Mouse (Mus musculus): Measurements from ENCODE around the gene Foxr1. TPM values are rescaled to one million over a fixed set of nuclear protein-coding genes. Genes with fewer than 3 reads are reported as not detected.

The Foxr1 gene
- polyA plus RNA-seq, 1 experiment from 2014 or later = not detected

DNA sequence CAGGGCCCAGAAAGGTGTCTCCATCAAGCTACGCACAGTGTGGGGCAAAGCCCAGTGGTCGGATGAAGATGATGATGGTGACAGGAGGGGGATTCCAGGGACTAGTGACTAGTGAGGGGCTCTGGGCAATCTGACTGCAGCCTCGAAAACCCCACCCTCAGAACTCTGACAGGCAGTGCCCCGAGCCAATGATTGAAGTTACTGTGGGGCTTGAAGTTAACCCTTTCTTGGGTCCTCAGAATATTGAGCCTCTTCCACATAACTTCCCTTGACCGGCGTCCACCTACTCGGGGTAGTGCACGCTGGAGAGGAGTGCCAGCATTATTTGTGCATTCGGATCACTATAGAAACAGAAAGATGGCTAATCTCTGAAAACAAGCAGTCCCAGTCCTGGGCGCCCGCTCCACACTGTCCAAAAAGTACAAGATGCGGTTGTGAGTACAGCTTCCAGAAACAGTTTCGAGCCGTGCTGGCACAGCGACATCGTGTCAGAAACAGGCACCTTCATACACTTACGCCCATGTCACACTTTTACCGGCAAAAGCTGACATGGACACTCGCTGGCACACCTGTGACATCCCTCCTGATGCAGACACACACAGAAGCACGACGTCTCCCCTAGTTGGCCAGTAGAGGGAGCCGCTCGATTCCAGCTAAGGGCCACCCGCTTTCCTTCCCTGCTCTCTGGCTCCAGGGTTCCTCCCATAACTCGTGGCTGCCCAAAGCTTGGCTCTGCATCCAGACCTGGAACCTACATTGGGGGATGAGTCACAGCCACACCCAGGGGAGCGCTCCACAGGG lies 38.9 kb upstream of the Foxr1 start:
- Histone ChIP-seq H3K4me2 (peak overlapping the region; percentile 98), H3K9ac (ENCODE audit: low read depth, low read length) (peak overlapping the region; percentile 58; the same call in 1 of the 2 replicates), H3K27ac (ENCODE audit: low read depth, low read length) (peak overlapping the region; percentile 89; the same call in 1 of the 2 replicates), H3K36me3 (ENCODE audit: control insufficient read depth, insufficient read depth, low read length) (no peaks in the 10 kb centered on the region), H3K4me1 (replicated peaks; ENCODE audit: control insufficient read depth, insufficient read depth, low read length) (peaks cover 27% of the 10 kb centered on the region), H3K9me3 (ENCODE audit: control insufficient read depth, low read length) (no peaks in the 10 kb centered on the region), H3K27me3 (replicated peaks; ENCODE audit: control insufficient read depth, insufficient read depth, low read length) (peaks cover 3% of the 10 kb centered on the region; the same call in 1 of the 2 replicates), H3K4me3 (ENCODE audit: low read depth, low read length) (peak overlapping the region; percentile 67)
- WGBS = under 1% methylated on average over 26 of the region's 26 CpGs
- DNase-seq (ENCODE audit: low spot score) (peak; percentile 84), ATAC-seq (replicated peaks; ENCODE audit: low FRiP score) (peak; percentile 60)

DNA sequence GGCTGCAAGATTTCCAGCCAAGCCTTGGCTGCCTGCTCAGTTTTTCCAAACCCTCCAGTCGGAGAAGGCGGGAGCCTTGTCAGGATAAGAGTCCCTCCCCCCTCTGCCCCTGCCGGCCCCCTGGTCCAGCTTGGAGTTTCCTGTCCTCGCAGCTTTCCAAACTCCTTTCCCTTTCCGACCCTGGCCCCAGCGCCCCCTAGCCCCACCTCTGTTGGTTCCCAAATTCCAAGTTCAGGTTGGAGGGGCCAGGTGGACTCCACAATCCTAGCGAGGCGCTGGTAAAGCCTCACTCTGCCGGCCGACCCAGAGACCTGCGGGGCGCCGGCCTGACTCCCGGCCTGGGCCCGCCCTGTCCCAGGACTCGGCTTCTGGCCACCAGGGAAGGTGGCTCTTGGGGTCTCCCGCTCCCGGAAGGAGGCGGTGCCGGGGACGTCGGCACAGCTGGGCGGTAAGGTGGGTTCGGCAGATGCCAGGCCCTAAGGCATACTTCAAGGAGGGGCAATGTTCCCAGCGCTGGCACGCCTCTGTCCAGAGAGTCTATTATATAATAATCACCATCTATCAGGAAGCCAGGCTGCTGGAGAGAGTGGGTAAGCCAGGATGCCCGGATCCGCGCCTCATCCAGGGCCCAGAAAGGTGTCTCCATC lies 38.1 kb upstream of the Foxr1 start:
- Histone ChIP-seq H3K9ac (ENCODE audit: low read depth, low read length) (peak overlapping the region; percentile 58), H3K9me3 (ENCODE audit: control insufficient read depth, low read length) (no peaks in the 10 kb centered on the region), H3K27me3 (replicated peaks; ENCODE audit: control insufficient read depth, insufficient read depth, low read length) (peaks cover 3% of the 10 kb centered on the region; the same call in 1 of the 2 replicates), H3K27ac (ENCODE audit: low read depth, low read length) (peak overlapping the region; percentile 89), H3K4me2 (peak overlapping the region; percentile 98), H3K4me1 (replicated peaks; ENCODE audit: control insufficient read depth, insufficient read depth, low read length) (peaks cover 21% of the 10 kb centered on the region), H3K4me3 (ENCODE audit: low read depth, low read length) (peak overlapping the region; percentile 67), H3K36me3 (ENCODE audit: control insufficient read depth, insufficient read depth, low read length) (no peaks in the 10 kb centered on the region)
- peak; percentile 18; the same call in 1 of the 2 replicates for ATAC-seq (replicated peaks; ENCODE audit: low FRiP score)
- DNase-seq (ENCODE audit: low spot score) = peak; percentile 79
- WGBS = under 1% methylated on average over 29 of the region's 29 CpGs

DNA sequence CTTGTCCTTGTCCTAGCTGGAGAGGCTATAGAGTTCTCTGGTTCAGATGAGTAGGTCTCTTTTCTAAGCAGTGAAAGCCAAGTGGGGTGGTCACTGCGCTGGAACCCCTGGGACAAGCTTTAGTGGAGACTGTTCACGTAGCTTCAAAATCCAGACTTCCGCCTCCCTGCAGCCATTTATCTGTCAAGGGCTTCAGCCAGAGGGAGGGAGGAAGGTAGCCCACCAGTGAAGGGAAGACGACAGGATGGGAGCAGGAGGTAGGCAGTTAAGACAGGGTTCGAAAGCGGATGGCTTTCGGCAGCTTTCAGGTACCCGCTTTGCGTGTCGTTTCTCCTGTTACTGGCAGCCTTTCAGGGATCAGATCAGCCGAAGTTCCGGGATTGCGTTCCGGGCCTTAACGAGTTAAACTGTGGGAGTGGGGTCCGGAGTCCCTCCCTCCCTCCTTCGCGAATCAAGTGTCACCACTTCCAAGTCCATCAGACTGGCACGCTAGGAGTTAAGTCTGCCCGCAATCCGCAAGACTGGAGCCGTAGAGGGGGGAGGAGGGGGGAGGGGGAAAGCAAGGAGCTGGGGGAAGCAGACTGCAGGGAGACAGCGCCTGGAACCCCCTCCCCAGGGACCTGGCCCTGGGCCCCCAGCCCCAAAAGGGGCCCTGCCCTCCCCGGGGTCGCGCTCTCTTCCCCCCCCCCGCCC lies 37.4 kb upstream of the Foxr1 start:
- H3K27me3 ChIP-seq (replicated peaks; ENCODE audit: control insufficient read depth, insufficient read depth, low read length) = peaks cover 3% of the 10 kb centered on the region; the same call in 1 of the 2 replicates
- peak overlapping the region; percentile 58 for H3K9ac ChIP-seq (ENCODE audit: low read depth, low read length)
- under 1% methylated on average over 23 of the region's 27 CpGs for WGBS

DNA sequence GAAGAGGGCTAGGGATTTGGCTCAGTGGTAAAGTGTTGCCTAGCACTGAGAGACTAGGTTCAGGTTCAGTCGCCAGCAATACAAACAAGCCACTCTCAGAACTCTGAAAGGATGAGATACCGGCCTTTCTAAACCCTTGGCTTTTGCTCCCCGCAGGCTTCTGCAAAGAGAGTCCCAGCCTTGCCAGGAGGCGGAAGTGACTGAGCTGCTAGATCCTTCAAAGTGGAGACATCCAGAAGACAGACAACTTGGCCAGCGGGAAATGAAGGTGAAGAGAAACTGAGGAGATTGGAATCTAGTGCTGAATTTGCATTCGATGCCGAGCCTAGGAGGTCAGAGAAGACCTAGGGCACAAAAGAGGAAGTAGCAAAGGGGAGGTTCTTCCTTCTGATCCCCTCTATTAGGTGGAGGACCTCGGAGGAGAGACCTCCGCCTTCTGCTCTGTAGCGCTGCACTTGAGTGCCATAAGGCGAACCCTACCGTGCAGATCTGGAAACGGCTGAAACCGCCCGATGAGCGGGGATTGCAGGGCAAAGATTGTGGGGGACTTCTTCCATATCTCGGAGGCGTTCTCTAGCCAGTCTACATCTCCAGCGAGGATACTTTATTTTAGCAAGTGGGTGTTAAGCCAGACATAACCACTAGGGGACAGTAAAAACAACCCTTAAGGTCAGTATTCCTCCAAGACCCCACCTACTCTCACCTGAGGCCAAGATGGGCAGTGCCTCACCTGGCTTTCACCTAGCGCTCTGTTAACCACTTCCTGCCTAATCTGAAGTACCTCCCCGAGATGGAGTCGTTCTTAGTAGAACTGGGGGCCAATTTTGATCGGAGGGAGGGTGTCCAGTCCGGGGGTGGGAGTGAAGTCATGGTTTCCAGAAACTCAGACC lies 36.6 kb upstream of the Foxr1 start:
- Histone ChIP-seq H3K4me3 (ENCODE audit: low read depth, low read length) (peak overlapping the region; percentile 67), H3K9ac (ENCODE audit: low read depth, low read length) (peak overlapping the region; percentile 58; the same call in 1 of the 2 replicates), H3K4me2 (peak overlapping the region; percentile 98), H3K36me3 (ENCODE audit: control insufficient read depth, insufficient read depth, low read length) (no peaks in the 10 kb centered on the region), H3K9me3 (ENCODE audit: control insufficient read depth, low read length) (no peaks in the 10 kb centered on the region), H3K4me1 (replicated peaks; ENCODE audit: control insufficient read depth, insufficient read depth, low read length) (peaks cover 15% of the 10 kb centered on the region), H3K27ac (ENCODE audit: low read depth, low read length) (no peak overlapping the region), H3K27me3 (replicated peaks; ENCODE audit: control insufficient read depth, insufficient read depth, low read length) (peaks cover 3% of the 10 kb centered on the region; the same call in 1 of the 2 replicates)
- ATAC-seq (replicated peaks; ENCODE audit: low FRiP score) (0 out of 2 replicates have a peak, but pooled peaks have one; percentile 15), DNase-seq (ENCODE audit: low spot score) (no peak)
- 4% methylated on average over 24 of the region's 24 CpGs for WGBS

More for the DNA sequence above, 37.4 kb upstream of the Foxr1 start:
- peak overlapping the region; percentile 89 for H3K27ac ChIP-seq (ENCODE audit: low read depth, low read length)
- no peaks in the 10 kb centered on the region for H3K9me3 ChIP-seq (ENCODE audit: control insufficient read depth, low read length)
- ATAC-seq (replicated peaks; ENCODE audit: low FRiP score) (no peak), DNase-seq (ENCODE audit: low spot score) (peak; percentile 79)
- no peaks in the 10 kb centered on the region for H3K36me3 ChIP-seq (ENCODE audit: control insufficient read depth, insufficient read depth, low read length)
- peaks cover 15% of the 10 kb centered on the region for H3K4me1 ChIP-seq (replicated peaks; ENCODE audit: control insufficient read depth, insufficient read depth, low read length)
- peak overlapping the region; percentile 98 for H3K4me2 ChIP-seq
- peak overlapping the region; percentile 67 for H3K4me3 ChIP-seq (ENCODE audit: low read depth, low read length)

DNA sequence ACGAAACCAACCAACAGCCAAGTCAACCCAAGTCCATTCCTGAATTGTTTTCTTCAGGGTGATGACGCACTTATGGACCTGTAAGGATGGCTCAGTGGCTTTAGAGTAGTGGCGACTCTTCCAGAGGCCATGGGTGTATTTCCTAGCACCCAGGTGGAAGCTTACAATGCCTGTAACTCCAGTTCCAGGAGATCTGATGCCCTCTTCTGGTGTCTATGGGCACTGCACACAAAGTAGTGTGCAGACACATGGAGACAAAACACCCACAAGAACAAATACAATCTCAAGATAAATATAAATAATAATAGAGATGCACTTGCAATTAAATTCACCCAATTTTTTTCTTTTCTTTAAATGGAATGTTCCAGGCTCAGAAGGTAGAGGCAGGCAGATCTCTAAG lies 35.0 kb upstream of the Foxr1 start:
- Histone ChIP-seq H3K9ac (ENCODE audit: low read depth, low read length) (no peak overlapping the region), H3K9me3 (ENCODE audit: control insufficient read depth, low read length) (no peaks in the 10 kb centered on the region), H3K36me3 (ENCODE audit: control insufficient read depth, insufficient read depth, low read length) (no peaks in the 10 kb centered on the region), H3K27ac (ENCODE audit: low read depth, low read length) (no peak overlapping the region), H3K4me1 (replicated peaks; ENCODE audit: control insufficient read depth, insufficient read depth, low read length) (peaks cover 12% of the 10 kb centered on the region), H3K4me3 (ENCODE audit: low read depth, low read length) (no peak overlapping the region), H3K4me2 (no peak overlapping the region), H3K27me3 (replicated peaks; ENCODE audit: control insufficient read depth, insufficient read depth, low read length) (no peaks in the 10 kb centered on the region)
- 89% methylated on average over 3 of the region's 3 CpGs for WGBS
- DNase-seq (ENCODE audit: low spot score) = no peak
- ATAC-seq (replicated peaks; ENCODE audit: low FRiP score) = no peak

DNA sequence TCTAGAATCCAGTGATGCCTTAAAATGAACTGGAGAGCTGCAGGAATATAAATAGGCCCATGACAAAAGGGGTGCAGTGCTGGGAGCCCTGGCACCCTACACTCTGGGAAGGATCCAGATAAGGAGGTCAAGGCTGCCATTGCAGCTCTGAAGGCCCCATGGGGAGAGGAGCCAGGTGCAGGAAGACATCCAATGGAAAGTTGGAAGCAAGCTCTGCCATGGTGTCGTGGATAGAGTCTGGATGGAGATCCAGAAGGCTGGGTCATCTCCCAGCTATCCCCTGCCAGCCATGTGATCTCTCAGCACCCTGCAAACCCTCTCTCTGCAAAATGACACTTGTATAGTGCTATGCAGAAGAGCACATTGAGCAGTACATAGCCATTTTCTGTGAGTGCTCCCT lies 33.4 kb upstream of the Foxr1 start:
- Histone ChIP-seq H3K27ac (ENCODE audit: low read depth, low read length) (no peak overlapping the region), H3K36me3 (ENCODE audit: control insufficient read depth, insufficient read depth, low read length) (no peaks in the 10 kb centered on the region), H3K9me3 (ENCODE audit: control insufficient read depth, low read length) (no peaks in the 10 kb centered on the region), H3K9ac (ENCODE audit: low read depth, low read length) (no peak overlapping the region), H3K4me1 (replicated peaks; ENCODE audit: control insufficient read depth, insufficient read depth, low read length) (peaks cover 12% of the 10 kb centered on the region), H3K27me3 (replicated peaks; ENCODE audit: control insufficient read depth, insufficient read depth, low read length) (no peaks in the 10 kb centered on the region), H3K4me2 (no peak overlapping the region), H3K4me3 (ENCODE audit: low read depth, low read length) (no peak overlapping the region)
- WGBS = 71% methylated on average over 1 of the region's 1 CpGs
- DNase-seq (ENCODE audit: low spot score) (no peak), ATAC-seq (replicated peaks; ENCODE audit: low FRiP score) (no peak)

DNA sequence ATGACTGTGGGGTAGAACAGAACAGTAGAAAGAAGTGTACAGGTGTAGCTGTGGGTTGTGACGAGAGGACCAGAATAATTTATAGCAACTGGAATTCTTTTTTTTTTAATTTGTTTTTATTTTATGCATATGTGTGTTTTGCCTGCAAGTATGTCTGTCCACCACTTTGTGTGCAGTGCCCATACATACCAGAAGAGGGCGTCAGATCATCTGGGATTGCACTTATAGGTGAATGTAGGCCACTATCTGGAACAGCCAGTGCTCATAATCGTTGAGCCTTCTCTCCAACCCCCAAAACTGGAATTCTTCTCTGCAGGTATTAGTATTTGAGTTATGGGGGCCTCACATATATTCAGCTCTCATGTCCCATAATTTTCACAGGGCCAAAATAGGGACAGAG lies 32.2 kb upstream of the Foxr1 start:
- 53% methylated on average over 3 of the region's 3 CpGs for WGBS
- Histone ChIP-seq H3K9ac (ENCODE audit: low read depth, low read length) (no peak overlapping the region), H3K36me3 (ENCODE audit: control insufficient read depth, insufficient read depth, low read length) (no peaks in the 10 kb centered on the region), H3K4me1 (replicated peaks; ENCODE audit: control insufficient read depth, insufficient read depth, low read length) (peaks cover 8% of the 10 kb centered on the region), H3K4me2 (no peak overlapping the region), H3K27ac (ENCODE audit: low read depth, low read length) (no peak overlapping the region), H3K4me3 (ENCODE audit: low read depth, low read length) (no peak overlapping the region), H3K27me3 (replicated peaks; ENCODE audit: control insufficient read depth, insufficient read depth, low read length) (no peaks in the 10 kb centered on the region; the same call in 1 of the 2 replicates), H3K9me3 (ENCODE audit: control insufficient read depth, low read length) (no peaks in the 10 kb centered on the region)
- ATAC-seq (replicated peaks; ENCODE audit: low FRiP score) (no peak), DNase-seq (ENCODE audit: low spot score) (no peak)

DNA sequence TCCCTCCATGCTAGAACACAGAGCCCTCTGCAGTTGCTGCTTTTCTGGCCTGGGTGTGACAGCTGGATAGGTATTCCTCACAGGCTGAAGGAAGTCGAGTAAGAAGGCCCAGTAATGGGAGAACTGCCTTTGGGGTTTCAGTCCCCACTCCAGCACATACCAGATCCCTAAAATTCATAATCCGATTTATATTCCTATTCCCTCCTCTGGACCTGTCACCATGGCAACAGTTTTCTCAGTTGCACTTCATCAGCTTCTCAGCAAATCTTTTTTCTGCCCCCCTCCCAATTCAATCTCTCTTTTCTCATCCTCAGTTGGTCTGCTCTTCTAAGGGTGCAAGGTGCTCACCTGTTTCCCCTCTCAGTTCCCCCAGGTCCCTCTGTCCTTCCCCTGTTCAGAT lies 27.9 kb upstream of the Foxr1 start:
- no peak overlapping the region for H3K9ac ChIP-seq (ENCODE audit: low read depth, low read length)
- ATAC-seq (replicated peaks; ENCODE audit: low FRiP score) (no peak), DNase-seq (ENCODE audit: low spot score) (no peak)
- H3K27me3 ChIP-seq (replicated peaks; ENCODE audit: control insufficient read depth, insufficient read depth, low read length) = no peaks in the 10 kb centered on the region; the same call in 1 of the 2 replicates
- no peak overlapping the region for H3K4me2 ChIP-seq
- no peaks in the 10 kb centered on the region for H3K36me3 ChIP-seq (ENCODE audit: control insufficient read depth, insufficient read depth, low read length)
- H3K4me1 ChIP-seq (replicated peaks; ENCODE audit: control insufficient read depth, insufficient read depth, low read length) = no peaks in the 10 kb centered on the region
- WGBS = 59% methylated on average over 2 of the region's 2 CpGs
- no peak overlapping the region for H3K4me3 ChIP-seq (ENCODE audit: low read depth, low read length)
- no peaks in the 10 kb centered on the region for H3K9me3 ChIP-seq (ENCODE audit: control insufficient read depth, low read length)
- no peak overlapping the region for H3K27ac ChIP-seq (ENCODE audit: low read depth, low read length)

Measured in liver, embryonic 11.5 days (tissue).